In the genomic region with DNA sequence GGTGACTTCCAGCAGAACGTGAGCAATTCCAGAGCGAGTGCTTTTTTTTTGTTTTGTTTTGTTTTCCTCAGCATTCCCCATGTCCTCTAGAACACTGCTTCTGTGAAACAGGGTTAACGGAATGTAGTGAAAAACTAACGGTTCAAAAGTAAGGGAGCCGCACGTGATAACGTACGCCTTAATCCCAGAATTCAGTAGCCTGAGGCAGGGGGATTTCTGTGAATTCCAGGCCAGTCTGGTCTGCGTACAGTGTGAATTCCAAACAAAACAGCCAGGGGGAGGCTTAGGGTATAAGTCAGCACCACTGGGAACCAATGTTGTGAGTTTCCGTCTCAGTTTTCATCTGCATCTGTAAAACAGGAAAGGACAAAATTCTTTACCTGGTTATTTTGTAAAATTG, we compare ENCODE assay signal across 8 mouse cellular contexts. TPM values are rescaled to one million over a fixed set of nuclear protein-coding genes. Genes with fewer than 3 reads are reported as not detected.
DNase-seq lines count a peak whose midpoint lies in the region; ATAC-seq lines count a peak whose summit lies in the region.

No protein-coding gene starts in this region.

- no peaks in the 10 kb centered on the region for H3K27me3 ChIP-seq in kidney, embryonic 15.5 days
- H3K27me3 ChIP-seq in heart, embryonic 10.5 days (ENCODE audit: insufficient read depth, poor library complexity, severe bottlenecking), result 0 out of 2 replicates have a peak, but pooled peaks cover 4% of the 10 kb centered on the region
- H3K27me3 ChIP-seq in neural tube, embryonic 15.5 days (replicated peaks), result no peaks in the 10 kb centered on the region

- 12% methylated on average over 10 of the region's 10 CpGs for WGBS in kidney, embryonic 15.5 days
- 14% methylated on average over 10 of the region's 10 CpGs for WGBS in heart, embryonic 10.5 days
- 8% methylated on average over 10 of the region's 10 CpGs for WGBS in neural tube, embryonic 15.5 days

- H3K9ac ChIP-seq in kidney, embryonic 15.5 days, result peak overlapping the region; percentile 83
- peak overlapping the region; percentile 75 for H3K9ac ChIP-seq in neural tube, embryonic 15.5 days (replicated peaks)

- peaks cover 18% of the 10 kb centered on the region for H3K4me1 ChIP-seq in kidney, embryonic 15.5 days
- 0 out of 2 replicates have a peak, but pooled peaks cover 7% of the 10 kb centered on the region for H3K4me1 ChIP-seq in heart, embryonic 10.5 days
- H3K4me1 ChIP-seq in neural tube, embryonic 15.5 days, result peaks cover 18% of the 10 kb centered on the region

- ATAC-seq in kidney, embryonic 15.5 days (replicated peaks; ENCODE audit: low FRiP score), result peak; percentile 52
- peak; percentile 10 for ATAC-seq in activated CD4-positive, CD25-positive, alpha-beta regulatory T cell, adult 4 months
- peak; percentile 74 for ATAC-seq in neural tube, embryonic 15.5 days (ENCODE audit: low FRiP score)

- no peak for DNase-seq in kidney, adult 8-10 months
- DNase-seq in heart, embryonic 10.5 days (ENCODE audit: low spot score), result peak; percentile 76
- DNase-seq in liver, result peak; percentile 6
- no peak for DNase-seq in thymus, postnatal 25 days
- DNase-seq in left cerebral cortex, adult 9 months (ENCODE audit: low spot score in 2 of 2), result no peak

- H3K36me3 ChIP-seq in kidney, embryonic 15.5 days, result peaks cover 18% of the 10 kb centered on the region
- H3K36me3 ChIP-seq in heart, embryonic 10.5 days, result peaks cover 16% of the 10 kb centered on the region; the same call in 1 of the 2 replicates
- peaks cover 12% of the 10 kb centered on the region for H3K36me3 ChIP-seq in neural tube, embryonic 15.5 days

- peak overlapping the region; percentile 76 for H3K4me2 ChIP-seq in kidney, embryonic 15.5 days
- H3K4me2 ChIP-seq in neural tube, embryonic 15.5 days, result peak overlapping the region; percentile 65

- no peaks in the 10 kb centered on the region for H3K9me3 ChIP-seq in kidney, embryonic 15.5 days (replicated peaks)
- H3K9me3 ChIP-seq in heart, embryonic 10.5 days, result no peaks in the 10 kb centered on the region
- no peaks in the 10 kb centered on the region for H3K9me3 ChIP-seq in neural tube, embryonic 15.5 days (replicated peaks)

- peak overlapping the region; percentile 85 for H3K4me3 ChIP-seq in kidney, embryonic 15.5 days (replicated peaks)
- peak overlapping the region; percentile 84 for H3K4me3 ChIP-seq in heart, embryonic 10.5 days
- H3K4me3 ChIP-seq in neural tube, embryonic 15.5 days (replicated peaks), result peak overlapping the region; percentile 73

- peak overlapping the region; percentile 96 for H3K27ac ChIP-seq in kidney, embryonic 15.5 days
- peak overlapping the region; percentile 94 for H3K27ac ChIP-seq in heart, embryonic 10.5 days
- peak overlapping the region; percentile 94 for H3K27ac ChIP-seq in neural tube, embryonic 15.5 days (replicated peaks)

RNA-seq across cellular contexts. Expression of gene Tmem126a, which starts 0.5 kb away (rescaled TPM):
- 115 and 126 TPM in 2 replicates for polyA plus RNA-seq in kidney, embryonic 15.5 days (2015; fragmentation: Nextera tagmentation; extraction: Ambion mirVana)
- polyA plus RNA-seq in activated CD4-positive, CD25-positive, alpha-beta regulatory T cell, adult 4 months (2017; shearing (Covaris generic)), result 10 to 100 TPM; 77.7 to 89.8 TPM
- polyA plus RNA-seq in heart, embryonic 10.5 days (2016; fragmentation: Nextera tagmentation; extraction: Ambion mirVana), result 125 and 132 TPM in 2 replicates
- polyA plus RNA-seq in neural tube, embryonic 15.5 days (2015; fragmentation: Nextera tagmentation; extraction: Ambion mirVana), result 139 and 163 TPM in 2 replicates

RNA-seq across cellular contexts. Expression of gene Crebzf, which starts 15.0 kb away (rescaled TPM):
- polyA plus RNA-seq in kidney, embryonic 15.5 days (2015; fragmentation: Nextera tagmentation; extraction: Ambion mirVana), result 34.7 and 35.8 TPM in 2 replicates
- 10 to 100 TPM; 22.8 to 29.8 TPM for polyA plus RNA-seq in activated CD4-positive, CD25-positive, alpha-beta regulatory T cell, adult 4 months (2017; shearing (Covaris generic))
- 16.2 and 24.9 TPM in 2 replicates for polyA plus RNA-seq in heart, embryonic 10.5 days (2016; fragmentation: Nextera tagmentation; extraction: Ambion mirVana)
- 30.2 and 33.8 TPM in 2 replicates for polyA plus RNA-seq in neural tube, embryonic 15.5 days (2015; fragmentation: Nextera tagmentation; extraction: Ambion mirVana)

RNA-seq across cellular contexts. Expression of gene Tmem126b, which starts 18.3 kb away (rescaled TPM):
- polyA plus RNA-seq in kidney, embryonic 15.5 days (2015; fragmentation: Nextera tagmentation; extraction: Ambion mirVana), result 35.3 and 37.1 TPM in 2 replicates
- polyA plus RNA-seq in activated CD4-positive, CD25-positive, alpha-beta regulatory T cell, adult 4 months (2017; shearing (Covaris generic)), result 10 to 100 TPM; 32.3 to 39.5 TPM
- 29.5 and 33.6 TPM in 2 replicates for polyA plus RNA-seq in heart, embryonic 10.5 days (2016; fragmentation: Nextera tagmentation; extraction: Ambion mirVana)
- 47.2 and 49.0 TPM in 2 replicates for polyA plus RNA-seq in neural tube, embryonic 15.5 days (2015; fragmentation: Nextera tagmentation; extraction: Ambion mirVana)

RNA-seq across cellular contexts. Expression of gene Dlg2, which starts 19.0 kb away (rescaled TPM):
- 0.87 and 1.4 TPM in 2 replicates for polyA plus RNA-seq in kidney, embryonic 15.5 days (2015; fragmentation: Nextera tagmentation; extraction: Ambion mirVana)
- 1 to 10 TPM in 1 of 2 experiments, not detected in 1; 1.5 TPM for polyA plus RNA-seq in activated CD4-positive, CD25-positive, alpha-beta regulatory T cell, adult 4 months (2017; shearing (Covaris generic))
- polyA plus RNA-seq in heart, embryonic 10.5 days (2016; fragmentation: Nextera tagmentation; extraction: Ambion mirVana), result 3.8 and 4.1 TPM in 2 replicates
- polyA plus RNA-seq in neural tube, embryonic 15.5 days (2015; fragmentation: Nextera tagmentation; extraction: Ambion mirVana), result 29.8 and 29.9 TPM in 2 replicates

RNA-seq across cellular contexts. Expression of gene Ccdc89, which starts 31.1 kb away (rescaled TPM):
- 1.3 and 1.7 TPM in 2 replicates for polyA plus RNA-seq in kidney, embryonic 15.5 days (2015; fragmentation: Nextera tagmentation; extraction: Ambion mirVana)
- not detected for polyA plus RNA-seq in activated CD4-positive, CD25-positive, alpha-beta regulatory T cell, adult 4 months (2017; shearing (Covaris generic))
- 1.3 and 2.0 TPM in 2 replicates for polyA plus RNA-seq in heart, embryonic 10.5 days (2016; fragmentation: Nextera tagmentation; extraction: Ambion mirVana)
- polyA plus RNA-seq in neural tube, embryonic 15.5 days (2015; fragmentation: Nextera tagmentation; extraction: Ambion mirVana), result 1.3 and 1.5 TPM in 2 replicates

Comparison
In these comparisons a context has a peak if more than half of its experiments do, and no peak if none do; other contexts are left out.
1. ATAC-seq: peak in every context shown above with its lines; median percentile 74 in neural tube, embryonic 15.5 days; 52 in kidney, embryonic 15.5 days; 10 in activated CD4-positive, CD25-positive, alpha-beta regulatory T cell, adult 4 months.
2. DNase-seq: peak in heart, embryonic 10.5 days (single experiment) and liver (single experiment); none in kidney, adult 8-10 months (0 of 2), thymus, postnatal 25 days (single experiment) and left cerebral cortex, adult 9 months (0 of 2).
3. Peak in every context shown above with its lines, with median percentiles within 50 percentile points of each other: H3K27ac ChIP-seq and H3K4me3 ChIP-seq.